Mouse (Mus musculus) midbrain, embryonic 13.5 days (tissue): ENCODE results near the gene Steap3. TPM values are rescaled to one million over a fixed set of nuclear protein-coding genes. Genes with fewer than 3 reads are reported as not detected.

ENCODE experiments used
- ATAC-seq: fragments of 200-750 bp; cut with Nextera tagmentation; 2 replicates; pipeline ENCODE4 v1.8.0; 2017; ENCODE audit warnings: mild to moderate bottlenecking, moderate TSS enrichment, moderate library complexity
- H3K27ac ChIP-seq: fragments of 300-500 bp; sonication (generic); 2 replicates; pipeline ENCODE4 v1.5.1; 2015; ENCODE audit warnings: inconsistent platforms, mild to moderate bottlenecking, moderate library complexity
- H3K27me3 ChIP-seq: fragments of 300-500 bp; sonication (generic); 2 replicates; pipeline ENCODE4 v1.6.1; 2015; ENCODE audit warnings: mild to moderate bottlenecking, inconsistent platforms
- H3K36me3 ChIP-seq: fragments of 300-500 bp; sonication (generic); 2 replicates; pipeline ENCODE4 v1.6.1; 2015; ENCODE audit warnings: mild to moderate bottlenecking, inconsistent platforms
- H3K4me1 ChIP-seq: fragments of 300-500 bp; sonication (generic); replicated peaks from 2 replicates; pipeline ENCODE4 v1.6.1; 2015; ENCODE audit warnings: inconsistent platforms
- H3K4me2 ChIP-seq: fragments of 300-500 bp; sonication (generic); replicated peaks from 2 replicates; pipeline ENCODE4 v1.6.1; 2015; ENCODE audit warnings: moderate library complexity, mild to moderate bottlenecking, inconsistent platforms
- H3K4me3 ChIP-seq: fragments of 300-500 bp; sonication (generic); replicated peaks from 2 replicates; pipeline ENCODE4 v1.5.1; 2015; ENCODE audit warnings: mild to moderate bottlenecking, inconsistent platforms
- H3K9ac ChIP-seq: fragments of 300-500 bp; sonication (generic); replicated peaks from 2 replicates; pipeline ENCODE4 v1.6.1; 2015; ENCODE audit warnings: mild to moderate bottlenecking, inconsistent platforms
- H3K9me3 ChIP-seq: fragments of 300-500 bp; sonication (generic); 2 replicates; pipeline ENCODE4 v1.6.1; 2016; ENCODE audit warnings: mild to moderate bottlenecking, inconsistent platforms
- whole genome bisulfite sequencing: fragments of 180-500 bp; shearing (Covaris S2); methylation state at CpG from one replicate; pipeline ENCODE4 v1.1.7; 2015; 5-methylcytosine and 5-hydroxymethylcytosine counted together
- polyA plus RNA-seq: library from polyadenylated mRNA; unstranded; fragments of >200 nt; fragmentation: Nextera tagmentation; extraction: Ambion mirVana; gene quantifications from 2 replicates; pipeline ENCODE4 v1.2.1, GENCODE M21; 2015

The Steap3 gene
- polyA plus RNA-seq, 1 experiment from 2014 or later = 2.1 TPM

DNA sequence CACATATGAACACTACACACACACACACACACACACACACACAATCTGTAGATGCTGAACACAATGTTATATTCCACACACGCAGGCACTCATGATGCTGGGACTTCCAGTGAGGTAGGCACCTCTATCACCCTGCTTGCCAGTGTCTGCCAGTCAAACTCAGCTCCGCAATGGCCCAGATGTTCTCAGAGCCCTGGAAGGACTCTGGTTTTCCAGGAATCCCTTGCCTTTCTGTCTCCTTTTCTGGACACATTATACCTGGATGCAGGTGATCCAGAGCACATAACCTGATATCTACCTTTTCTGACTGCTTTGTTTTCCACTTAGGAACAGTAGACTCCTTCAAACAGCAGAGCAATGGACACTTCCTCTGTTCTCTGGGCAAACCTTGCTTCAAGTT lies 75.8 kb downstream of the Steap3 start:
- Histone ChIP-seq H3K36me3 (no peaks in the 10 kb centered on the region), H3K4me3 (no peak overlapping the region), H3K9ac (no peak overlapping the region), H3K9me3 (peaks cover under 1% of the 10 kb centered on the region; the same call in 1 of the 2 replicates), H3K27me3 (peaks cover 12% of the 10 kb centered on the region; the same call in 1 of the 2 replicates), H3K4me2 (no peak overlapping the region), H3K27ac (no peak overlapping the region), H3K4me1 (no peaks in the 10 kb centered on the region; the same call in 1 of the 2 replicates)
- 0 out of 2 replicates have a peak, but pooled peaks have one; percentile 5 for ATAC-seq
- 85% methylated on average over 2 of the region's 2 CpGs for WGBS

DNA sequence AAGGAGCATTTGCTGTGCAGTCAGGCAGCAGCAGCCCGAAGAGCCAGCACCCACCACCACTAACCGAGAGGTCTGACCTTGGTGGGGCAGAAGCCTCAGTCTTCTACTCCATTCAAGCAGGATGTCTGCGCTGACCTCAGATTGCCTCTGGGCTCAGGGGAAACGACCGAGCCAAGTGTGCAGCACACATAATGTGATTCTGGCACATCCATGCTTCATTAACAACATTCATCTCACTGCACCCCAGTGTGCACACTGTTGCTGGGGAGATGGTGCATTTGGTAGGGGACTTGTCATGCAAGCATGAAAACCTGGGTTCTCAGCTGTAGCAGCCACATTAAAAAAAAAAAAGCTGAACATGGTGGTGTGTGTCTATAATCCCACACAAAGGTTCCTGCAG lies 76.6 kb downstream of the Steap3 start:
- no peak overlapping the region for H3K27ac ChIP-seq
- WGBS = 49% methylated on average over 5 of the region's 5 CpGs
- H3K9ac ChIP-seq = no peak overlapping the region
- no peak for ATAC-seq
- H3K4me2 ChIP-seq = no peak overlapping the region
- peaks cover 8% of the 10 kb centered on the region; the same call in 1 of the 2 replicates for H3K27me3 ChIP-seq
- H3K4me1 ChIP-seq = no peaks in the 10 kb centered on the region; the same call in 1 of the 2 replicates
- no peaks in the 10 kb centered on the region for H3K36me3 ChIP-seq
- H3K4me3 ChIP-seq = no peak overlapping the region
- peaks cover 4% of the 10 kb centered on the region; the same call in 1 of the 2 replicates for H3K9me3 ChIP-seq

DNA sequence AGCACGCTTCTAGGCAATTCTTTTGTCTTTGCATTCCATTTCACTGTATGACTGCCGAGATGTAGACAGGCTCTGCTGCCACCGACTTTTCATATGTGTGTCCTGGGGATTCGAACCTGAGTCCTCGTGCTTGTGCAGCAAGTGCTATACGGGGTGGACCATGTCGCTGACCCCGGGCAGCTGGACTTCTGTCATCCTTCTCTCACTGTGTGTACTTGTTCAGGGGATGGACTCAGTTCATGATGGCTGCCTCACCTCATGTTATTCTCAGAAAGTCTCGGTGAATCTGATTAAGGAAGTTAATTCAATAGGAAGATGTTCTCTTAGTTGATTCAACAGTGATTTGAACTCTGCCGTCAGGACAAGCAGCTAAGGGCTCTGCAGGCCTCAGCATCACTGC lies 78.9 kb downstream of the Steap3 start:
- peaks cover 7% of the 10 kb centered on the region; the same call in 1 of the 2 replicates for H3K27me3 ChIP-seq
- ATAC-seq = no peak
- peaks cover 4% of the 10 kb centered on the region; the same call in 1 of the 2 replicates for H3K9me3 ChIP-seq
- no peak overlapping the region for H3K4me2 ChIP-seq
- H3K27ac ChIP-seq = no peak overlapping the region
- H3K36me3 ChIP-seq = no peaks in the 10 kb centered on the region
- H3K4me3 ChIP-seq = no peak overlapping the region
- 92% methylated on average over 10 of the region's 10 CpGs for WGBS
- H3K9ac ChIP-seq = no peak overlapping the region
- no peaks in the 10 kb centered on the region; the same call in 1 of the 2 replicates for H3K4me1 ChIP-seq

DNA sequence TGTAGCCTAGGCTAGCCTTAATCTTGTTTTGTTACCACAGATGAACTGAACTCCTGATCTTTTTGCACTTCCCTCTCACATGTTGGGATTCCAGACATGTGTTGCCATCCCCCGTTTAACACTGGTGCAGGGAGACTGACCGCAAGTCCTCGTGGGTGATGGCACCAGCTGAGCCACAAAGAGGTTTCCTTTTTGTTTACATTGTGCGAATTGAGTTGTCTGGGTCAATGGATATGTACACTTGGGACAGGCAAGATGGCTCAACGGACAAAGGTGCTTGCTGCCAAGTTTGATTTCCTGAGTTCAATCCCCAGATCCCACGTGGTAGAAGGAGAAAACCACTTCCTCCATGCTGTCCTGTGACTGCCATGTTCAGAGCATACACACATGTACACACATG lies 80.2 kb downstream of the Steap3 start:
- no peak overlapping the region for H3K27ac ChIP-seq
- no peak overlapping the region for H3K4me2 ChIP-seq
- WGBS = 75% methylated on average over 6 of the region's 6 CpGs
- no peak overlapping the region for H3K4me3 ChIP-seq
- H3K36me3 ChIP-seq = no peaks in the 10 kb centered on the region
- no peak for ATAC-seq
- H3K9me3 ChIP-seq = peaks cover 4% of the 10 kb centered on the region; the same call in 1 of the 2 replicates
- H3K27me3 ChIP-seq = peaks cover 8% of the 10 kb centered on the region; the same call in 1 of the 2 replicates
- peaks cover 3% of the 10 kb centered on the region; the same call in 1 of the 2 replicates for H3K4me1 ChIP-seq
- H3K9ac ChIP-seq = no peak overlapping the region

DNA sequence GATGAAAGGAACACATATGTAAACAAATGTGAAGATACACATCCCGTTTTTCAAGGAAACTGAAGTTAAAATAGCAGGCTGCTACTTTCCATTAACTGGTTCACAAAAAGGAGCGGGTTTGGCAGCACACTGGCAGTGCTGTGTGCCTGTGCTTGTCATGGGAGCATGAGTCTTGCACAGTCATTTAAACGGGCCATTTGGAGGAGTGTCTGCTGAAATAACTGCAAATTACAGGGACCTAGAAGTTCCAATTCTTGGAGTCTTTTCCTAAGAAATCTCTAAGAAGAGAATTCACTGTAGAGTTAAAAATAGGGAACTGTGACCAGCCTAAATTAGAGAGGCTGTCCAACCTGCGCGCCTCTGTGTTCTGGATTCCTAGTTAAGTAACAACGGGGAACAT lies 81.6 kb downstream of the Steap3 start:
- peaks cover 4% of the 10 kb centered on the region; the same call in 1 of the 2 replicates for H3K9me3 ChIP-seq
- peaks cover 15% of the 10 kb centered on the region for H3K4me1 ChIP-seq
- no peak overlapping the region for H3K27ac ChIP-seq
- ATAC-seq = no peak
- H3K4me3 ChIP-seq = no peak overlapping the region
- H3K27me3 ChIP-seq = peaks cover 8% of the 10 kb centered on the region; the same call in 1 of the 2 replicates
- 91% methylated on average over 6 of the region's 6 CpGs for WGBS
- H3K4me2 ChIP-seq = no peak overlapping the region
- H3K36me3 ChIP-seq = no peaks in the 10 kb centered on the region
- H3K9ac ChIP-seq = no peak overlapping the region

DNA sequence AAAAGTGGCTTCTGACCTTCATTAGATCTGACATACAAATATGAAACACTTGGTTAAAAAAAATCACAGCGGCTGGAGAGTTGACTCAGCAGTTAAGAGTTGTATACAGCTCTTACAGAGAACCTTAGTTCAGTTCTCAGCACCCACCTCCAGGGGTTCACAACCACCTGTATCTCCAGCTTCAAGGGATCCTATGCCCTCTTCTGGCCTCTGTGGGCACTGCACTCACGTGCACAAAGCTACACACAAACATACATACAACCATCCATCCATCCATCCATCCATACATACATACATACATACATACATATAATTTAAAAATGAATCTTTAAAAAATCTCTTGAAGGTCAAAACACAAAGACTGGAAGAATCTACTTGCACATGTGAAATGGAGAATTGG lies 82.2 kb downstream of the Steap3 start:
- Histone ChIP-seq H3K27me3 (peaks cover 8% of the 10 kb centered on the region; the same call in 1 of the 2 replicates), H3K4me3 (no peak overlapping the region), H3K36me3 (no peaks in the 10 kb centered on the region), H3K9me3 (peaks cover 4% of the 10 kb centered on the region; the same call in 1 of the 2 replicates), H3K4me2 (no peak overlapping the region), H3K9ac (no peak overlapping the region), H3K4me1 (peaks cover 16% of the 10 kb centered on the region), H3K27ac (no peak overlapping the region)
- no peak for ATAC-seq
- WGBS = 95% methylated on average over 2 of the region's 2 CpGs

DNA sequence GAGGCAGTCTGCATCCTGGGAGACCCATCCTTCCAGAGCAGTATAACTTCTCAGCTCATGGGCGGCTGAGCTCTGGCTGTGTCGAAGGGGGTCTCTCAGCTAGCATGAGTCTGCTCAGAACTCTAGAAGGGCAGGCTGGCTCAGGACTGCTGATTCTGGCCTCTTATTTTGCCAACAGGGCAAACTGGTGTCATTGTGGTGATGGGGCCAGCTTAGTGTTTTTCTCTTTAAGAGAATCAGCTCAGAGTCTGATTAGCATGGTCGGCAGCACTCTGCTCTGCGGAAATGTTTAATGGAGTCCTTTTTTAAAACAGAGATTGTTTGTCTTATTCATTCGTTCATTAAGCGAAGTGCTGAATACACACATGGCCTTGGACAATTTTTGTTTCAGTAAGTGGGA lies 83.3 kb downstream of the Steap3 start:
- 86% methylated on average over 6 of the region's 6 CpGs for WGBS
- H3K36me3 ChIP-seq = no peaks in the 10 kb centered on the region
- H3K4me3 ChIP-seq = no peak overlapping the region
- peaks cover 4% of the 10 kb centered on the region; the same call in 1 of the 2 replicates for H3K9me3 ChIP-seq
- no peak overlapping the region for H3K4me2 ChIP-seq
- H3K27ac ChIP-seq = no peak overlapping the region
- H3K27me3 ChIP-seq = peaks cover 8% of the 10 kb centered on the region; the same call in 1 of the 2 replicates
- no peak for ATAC-seq
- peaks cover 16% of the 10 kb centered on the region for H3K4me1 ChIP-seq
- no peak overlapping the region for H3K9ac ChIP-seq

DNA sequence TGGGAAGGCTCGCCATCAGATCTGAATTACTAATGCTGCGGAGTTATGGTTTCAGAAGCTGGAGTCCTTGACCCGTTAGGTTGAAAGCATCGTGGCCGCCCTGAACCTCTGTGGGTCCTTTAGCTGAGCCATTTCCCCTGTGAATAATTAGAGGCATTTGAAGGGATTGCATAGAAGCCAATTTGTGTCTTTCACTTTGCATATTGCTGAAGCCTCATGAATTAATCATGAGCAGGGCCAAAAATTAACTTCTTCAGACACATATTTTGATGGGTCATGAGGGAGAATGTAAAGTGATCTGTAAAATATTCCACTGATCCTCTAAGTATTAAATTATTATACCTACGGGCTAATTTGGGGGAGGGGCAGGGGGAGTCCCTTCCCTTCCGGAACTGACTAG lies 85.4 kb downstream of the Steap3 start:
- Histone ChIP-seq H3K4me1 (peaks cover 16% of the 10 kb centered on the region), H3K27me3 (0 out of 2 replicates have a peak, but pooled peaks cover 3% of the 10 kb centered on the region), H3K36me3 (no peaks in the 10 kb centered on the region), H3K27ac (no peak overlapping the region), H3K9ac (no peak overlapping the region), H3K4me2 (0 out of 2 replicates have a peak overlapping the region, but pooled peaks have one; percentile 7), H3K4me3 (no peak overlapping the region), H3K9me3 (peaks cover 4% of the 10 kb centered on the region; the same call in 1 of the 2 replicates)
- 24% methylated on average over 7 of the region's 7 CpGs for WGBS
- peak; percentile 78 for ATAC-seq

DNA sequence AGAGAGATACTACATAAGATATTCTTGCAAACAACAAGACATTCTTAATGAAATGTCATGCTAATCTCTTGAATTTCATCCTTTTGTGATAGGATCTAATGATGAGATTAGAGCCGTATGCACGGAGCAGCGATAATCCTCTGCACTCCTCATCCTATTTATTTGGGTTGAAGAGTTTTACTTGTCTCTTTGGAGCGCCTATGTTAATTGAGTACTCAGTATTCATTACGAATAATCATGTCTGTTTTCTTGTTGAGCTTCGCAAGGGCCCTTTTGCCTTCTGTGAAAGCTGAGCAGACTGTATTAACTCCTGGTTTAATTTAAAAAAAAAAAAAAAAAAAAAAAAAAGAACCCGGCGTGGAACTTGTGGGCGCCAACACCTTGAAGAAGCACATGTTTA lies 85.8 kb downstream of the Steap3 start:
- H3K4me1 ChIP-seq = peaks cover 16% of the 10 kb centered on the region
- 0 out of 2 replicates have a peak, but pooled peaks cover 3% of the 10 kb centered on the region for H3K27me3 ChIP-seq
- no peak overlapping the region for H3K4me3 ChIP-seq
- WGBS = 12% methylated on average over 9 of the region's 9 CpGs
- peaks cover 3% of the 10 kb centered on the region; the same call in 1 of the 2 replicates for H3K9me3 ChIP-seq
- peak; percentile 79 for ATAC-seq
- no peaks in the 10 kb centered on the region for H3K36me3 ChIP-seq
- H3K4me2 ChIP-seq = 0 out of 2 replicates have a peak overlapping the region, but pooled peaks have one; percentile 7
- no peak overlapping the region for H3K9ac ChIP-seq
- peak overlapping the region; percentile 15; the same call in 1 of the 2 replicates for H3K27ac ChIP-seq

DNA sequence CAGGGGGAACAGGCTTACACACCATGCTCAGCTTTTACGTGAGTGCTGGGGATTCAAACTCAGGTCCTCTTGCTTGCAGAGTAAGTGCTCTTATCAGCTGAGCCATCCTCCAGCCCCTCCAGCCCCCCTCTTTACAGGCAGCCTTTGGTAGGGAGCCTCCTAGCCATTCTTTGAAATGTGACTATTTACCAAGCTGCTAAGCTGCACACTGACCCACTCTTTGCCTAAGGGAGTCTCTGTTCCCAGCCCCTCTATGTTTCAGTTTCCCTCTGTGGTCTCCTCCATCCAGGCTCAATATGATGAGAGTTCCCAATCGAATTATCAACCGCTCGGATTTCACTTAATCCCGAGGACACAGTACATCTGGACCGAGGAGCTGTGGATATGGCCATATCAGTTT lies 86.3 kb downstream of the Steap3 start:
- WGBS = 36% methylated on average over 6 of the region's 6 CpGs
- H3K4me1 ChIP-seq = peaks cover 16% of the 10 kb centered on the region
- H3K9me3 ChIP-seq = no peaks in the 10 kb centered on the region
- 0 out of 2 replicates have a peak, but pooled peaks cover 3% of the 10 kb centered on the region for H3K27me3 ChIP-seq
- H3K4me3 ChIP-seq = no peak overlapping the region
- no peak overlapping the region for H3K9ac ChIP-seq
- no peaks in the 10 kb centered on the region for H3K36me3 ChIP-seq
- H3K4me2 ChIP-seq = no peak overlapping the region
- peak overlapping the region; percentile 15 for H3K27ac ChIP-seq
- ATAC-seq = peak; percentile 82

DNA sequence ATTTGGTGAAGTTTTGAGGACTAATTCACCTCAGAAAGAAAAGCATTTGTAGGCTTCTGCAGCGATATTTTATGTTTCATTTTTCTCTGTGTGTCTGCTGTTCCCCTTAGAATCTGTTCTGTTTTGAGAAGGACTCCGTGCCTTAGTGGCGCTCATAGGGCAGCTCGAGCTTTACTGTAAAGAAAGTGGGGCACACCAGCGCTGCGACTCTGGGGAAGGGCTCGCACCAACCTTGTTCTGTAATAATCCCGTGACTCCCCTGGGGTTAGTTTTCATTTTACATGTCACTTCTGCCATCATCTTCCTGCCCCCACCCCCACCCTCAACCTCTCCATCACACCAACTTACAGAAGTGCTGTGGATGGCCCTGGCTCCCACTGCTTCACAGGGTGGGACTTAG lies 95.4 kb downstream of the Steap3 start:
- no peak for ATAC-seq
- no peak overlapping the region for H3K27ac ChIP-seq
- 92% methylated on average over 8 of the region's 8 CpGs for WGBS

DNA sequence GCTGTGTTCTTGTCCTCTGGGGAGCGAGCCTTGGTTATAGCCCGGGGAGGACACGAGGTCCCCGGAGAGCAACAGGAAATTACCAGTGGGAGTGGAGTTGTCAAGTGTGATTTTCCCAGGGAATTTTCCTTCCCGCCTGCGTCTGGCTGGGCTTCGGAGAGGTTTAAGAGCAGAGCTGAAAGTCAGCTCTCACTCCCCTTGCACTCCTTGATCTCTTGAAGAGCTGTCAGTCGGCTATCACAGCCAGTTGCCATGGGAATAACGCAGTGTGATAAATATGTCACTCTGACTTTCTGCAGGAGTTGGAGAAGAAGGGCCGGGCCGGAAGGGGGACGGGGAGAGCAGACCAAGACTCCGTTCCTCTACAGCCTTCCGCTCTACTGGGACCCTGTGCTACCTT lies 96.2 kb downstream of the Steap3 start:
- Histone ChIP-seq H3K27me3 (no peaks in the 10 kb centered on the region), H3K9me3 (no peaks in the 10 kb centered on the region), H3K36me3 (no peaks in the 10 kb centered on the region), H3K4me2 (no peak overlapping the region), H3K27ac (no peak overlapping the region), H3K9ac (no peak overlapping the region), H3K4me3 (no peak overlapping the region), H3K4me1 (peaks cover 21% of the 10 kb centered on the region)
- 35% methylated on average over 14 of the region's 14 CpGs for WGBS
- peak; percentile 47; the same call in 1 of the 2 replicates for ATAC-seq

More for the DNA sequence above, 95.4 kb downstream of the Steap3 start:
- no peak overlapping the region for H3K9ac ChIP-seq
- H3K4me3 ChIP-seq = no peak overlapping the region
- no peaks in the 10 kb centered on the region for H3K36me3 ChIP-seq
- H3K4me1 ChIP-seq = peaks cover 21% of the 10 kb centered on the region
- H3K9me3 ChIP-seq = no peaks in the 10 kb centered on the region
- no peaks in the 10 kb centered on the region for H3K27me3 ChIP-seq
- no peak overlapping the region for H3K4me2 ChIP-seq
